Mouse (Mus musculus): ENCODE results near the gene Satb1.

DNA sequence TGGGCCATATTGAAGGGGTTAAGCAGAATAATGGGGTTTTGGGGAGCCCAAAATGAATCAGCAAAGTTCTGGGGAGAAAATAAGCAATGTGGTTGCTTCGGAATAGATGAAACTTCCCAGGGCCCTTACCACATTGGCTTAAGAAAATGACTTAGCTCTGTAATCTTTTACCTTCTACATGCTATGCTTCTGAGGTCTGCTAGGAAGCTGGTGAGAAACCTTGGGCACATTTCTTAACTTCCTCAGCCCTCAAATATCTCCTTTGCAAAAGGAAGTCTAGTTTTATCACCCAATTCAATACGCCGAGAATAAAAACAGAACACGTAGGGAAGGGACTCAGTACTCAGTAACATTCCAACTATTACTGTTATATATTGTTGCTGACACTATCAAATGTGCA, 80.9 kb downstream of the Satb1 start:
- TF ChIP-seq CTCF (IDR thresholded peaks at IDR 0.05; ENCODE audit: extremely low read depth, insufficient read length, insufficient replicate concordance, low read depth, low read length) (no peak), POLR2A (IDR thresholded peaks at IDR 0.05; ENCODE audit: low read depth, low read length) (no peak)

All from small intestine, adult 2 months (tissue).